Mouse (Mus musculus) heart, embryonic 10.5 days (tissue): ENCODE data around the gene Fbxo39. TPM values are rescaled to one million over a fixed set of nuclear protein-coding genes. Genes with fewer than 3 reads are reported as not detected.
"Not testable (repeated sequence)": the region's sequence is repeated elsewhere in the genome, so short reads cannot be mapped to it uniquely, and the experiment has no call there.

ENCODE experiments used
- DNase-seq: peaks from one replicate; pipeline ENCODE4 v3.0.0-alpha.2; 2017; ENCODE audit warnings: low spot score
- H3K27ac ChIP-seq: fragments of 300-500 bp; sonication (generic); 2 replicates; pipeline ENCODE4 v1.5.1; 2016; ENCODE audit warnings: mild to moderate bottlenecking
- H3K27me3 ChIP-seq: fragments of 300-500 bp; sonication (generic); 2 replicates; pipeline ENCODE4 v1.6.1; 2016; ENCODE audit warnings: mild to moderate bottlenecking; ENCODE audit not compliant: poor library complexity, insufficient read depth, severe bottlenecking
- H3K36me3 ChIP-seq: fragments of 300-500 bp; sonication (generic); 2 replicates; pipeline ENCODE4 v1.6.1; 2016; ENCODE audit warnings: mild to moderate bottlenecking, moderate library complexity
- H3K4me1 ChIP-seq: fragments of 300-500 bp; sonication (generic); 2 replicates; pipeline ENCODE4 v1.6.1; 2016; ENCODE audit warnings: mild to moderate bottlenecking
- H3K4me3 ChIP-seq: fragments of 300-500 bp; sonication (generic); 2 replicates; pipeline ENCODE4 v1.5.1; 2016; ENCODE audit warnings: mild to moderate bottlenecking, moderate library complexity
- H3K9me3 ChIP-seq: fragments of 300-500 bp; sonication (generic); 2 replicates; pipeline ENCODE4 v1.6.1; 2016; ENCODE audit warnings: mild to moderate bottlenecking, moderate library complexity
- WGBS: fragments of 180-500 bp; shearing (Covaris S2); methylation state at CpG from one replicate; pipeline ENCODE4 v1.1.7; 2016; 5-methylcytosine and 5-hydroxymethylcytosine counted together
- polyA plus RNA-seq: library from polyadenylated mRNA; unstranded; fragments of >200 nt; fragmentation: Nextera tagmentation; extraction: Ambion mirVana; gene quantifications from 2 replicates; pipeline ENCODE4 v1.2.1, GENCODE M21; 2016

Gene Fbxo39
- polyA plus RNA-seq, 1 experiment from 2014 or later, result not detected

DNA sequence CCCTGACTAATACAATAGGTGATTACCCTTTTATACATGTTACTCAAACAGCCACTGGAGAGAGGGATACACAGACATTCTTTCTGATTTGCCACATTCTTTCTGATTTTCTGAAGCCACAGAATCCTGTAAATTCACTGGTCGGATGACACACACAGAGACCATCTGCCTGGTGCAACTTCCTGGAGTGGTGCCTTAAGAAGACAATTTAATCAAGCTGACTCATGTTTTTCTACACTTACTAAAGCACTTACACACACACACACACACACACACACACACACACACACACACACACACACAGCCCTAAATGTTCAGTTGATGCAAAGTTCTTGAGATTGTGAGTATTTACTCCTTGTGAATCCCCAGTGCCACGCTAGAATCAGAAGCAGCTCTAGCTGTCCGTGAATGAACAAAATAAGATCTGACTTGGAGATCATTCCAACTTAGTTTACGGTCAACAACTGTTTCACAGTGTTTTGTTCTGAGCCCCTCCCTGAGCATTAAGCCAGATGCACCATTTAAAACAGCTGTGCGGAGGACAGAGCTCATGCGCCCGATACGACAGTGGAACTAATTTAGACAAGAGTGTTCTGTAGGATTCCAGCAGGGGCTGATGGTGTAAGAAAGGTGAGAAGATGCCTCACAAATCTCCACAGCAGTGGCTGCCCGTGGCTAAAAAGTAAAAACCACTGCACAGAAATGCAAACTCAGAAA lies 18.9 kb downstream of the Fbxo39 start:
- no peaks in the 10 kb centered on the region for H3K9me3 ChIP-seq
- H3K27ac ChIP-seq, result no peak overlapping the region
- DNase-seq, result no peak
- no peak overlapping the region for H3K4me3 ChIP-seq
- no peaks in the 10 kb centered on the region for H3K4me1 ChIP-seq
- 87% methylated on average over 9 of the region's 9 CpGs for WGBS
- no peaks in the 10 kb centered on the region for H3K36me3 ChIP-seq
- H3K27me3 ChIP-seq, result no peaks in the 10 kb centered on the region; the same call in 1 of the 2 replicates

- DNase-seq, result no peak
- Histone ChIP-seq H3K4me3 (no peak overlapping the region), H3K4me1 (no peaks in the 10 kb centered on the region), H3K27me3 (no peaks in the 10 kb centered on the region; the same call in 1 of the 2 replicates), H3K9me3 (no peaks in the 10 kb centered on the region), H3K27ac (no peak overlapping the region), H3K36me3 (no peaks in the 10 kb centered on the region)
- 75% methylated on average over 4 of the region's 4 CpGs for WGBS
These were observed 20.4 kb downstream of the Fbxo39 start for GRCm38 (mm10) chr11:72334653-72335052.

DNA sequence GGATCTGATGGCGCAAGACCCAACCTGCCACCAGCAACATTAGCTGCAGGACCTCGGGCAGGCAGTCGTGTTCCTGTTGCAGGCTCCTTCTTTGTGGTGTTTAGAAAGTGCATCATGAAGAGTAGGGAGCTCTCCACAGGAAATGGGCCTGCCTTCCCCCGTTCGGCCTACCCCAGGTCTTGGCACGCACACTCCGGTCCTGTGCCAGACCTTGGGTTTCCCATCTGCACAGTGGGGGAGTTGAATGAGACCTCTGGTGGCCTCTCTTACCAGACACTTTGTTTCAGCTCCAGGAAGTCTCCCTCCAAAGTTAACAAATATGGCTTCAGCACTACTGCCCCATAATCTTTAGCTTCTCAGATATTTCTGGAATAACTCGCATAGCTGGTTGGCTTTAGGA lies 22.5 kb downstream of the Fbxo39 start:
- 76% methylated on average over 8 of the region's 8 CpGs for WGBS
- no peak for DNase-seq
- Histone ChIP-seq H3K36me3 (no peaks in the 10 kb centered on the region), H3K27me3 (no peaks in the 10 kb centered on the region; the same call in 1 of the 2 replicates), H3K9me3 (no peaks in the 10 kb centered on the region), H3K27ac (no peak overlapping the region), H3K4me3 (no peak overlapping the region), H3K4me1 (no peaks in the 10 kb centered on the region)

DNA sequence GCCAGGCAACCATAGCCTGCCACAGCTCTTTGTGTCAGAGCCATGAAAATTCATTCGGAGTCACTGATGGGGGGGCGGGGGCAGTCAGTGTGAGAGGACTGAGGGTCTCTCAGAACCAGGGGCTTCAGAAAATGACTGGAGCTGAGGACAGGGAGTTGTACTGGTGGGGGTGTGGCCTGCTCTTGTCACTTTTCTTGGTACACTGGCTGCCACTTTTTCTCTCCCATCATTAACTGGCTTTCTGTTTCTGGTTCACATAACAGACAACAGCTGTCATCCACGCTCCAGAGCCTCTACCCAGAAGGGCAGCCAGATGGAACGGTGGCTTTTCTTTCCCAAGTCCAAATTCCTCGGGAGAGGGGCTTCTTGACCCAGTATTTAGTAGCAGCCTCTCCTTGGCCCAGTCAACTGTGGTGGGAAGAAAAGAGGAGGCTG lies 24.2 kb downstream of the Fbxo39 start:
- Histone ChIP-seq H3K4me3 (no peak overlapping the region), H3K9me3 (no peaks in the 10 kb centered on the region), H3K36me3 (no peaks in the 10 kb centered on the region), H3K4me1 (peaks cover 4% of the 10 kb centered on the region; the same call in 1 of the 2 replicates), H3K27ac (no peak overlapping the region), H3K27me3 (no peaks in the 10 kb centered on the region; the same call in 1 of the 2 replicates)
- DNase-seq, result no peak
- WGBS, result 57% methylated on average over 5 of the region's 5 CpGs

GRCm38 (mm10) chr11:72339716-72340115 lies 25.5 kb downstream of the Fbxo39 start:
- WGBS, result 80% methylated on average over 4 of the region's 4 CpGs
- no peaks in the 10 kb centered on the region for H3K9me3 ChIP-seq
- DNase-seq, result no peak
- no peak overlapping the region for H3K27ac ChIP-seq
- H3K27me3 ChIP-seq, result no peaks in the 10 kb centered on the region
- peaks cover 4% of the 10 kb centered on the region; the same call in 1 of the 2 replicates for H3K4me1 ChIP-seq
- no peak overlapping the region for H3K4me3 ChIP-seq
- H3K36me3 ChIP-seq, result no peaks in the 10 kb centered on the region

GRCm38 (mm10) chr11:72342549-72343237 lies 28.4 kb downstream of the Fbxo39 start:
- 12% methylated on average over 7 of the region's 7 CpGs for WGBS
- no peaks in the 10 kb centered on the region for H3K36me3 ChIP-seq
- no peaks in the 10 kb centered on the region for H3K27me3 ChIP-seq
- H3K4me3 ChIP-seq, result no peak overlapping the region
- no peaks in the 10 kb centered on the region for H3K9me3 ChIP-seq
- peak; percentile 83 for DNase-seq
- peaks cover 4% of the 10 kb centered on the region; the same call in 1 of the 2 replicates for H3K4me1 ChIP-seq
- H3K27ac ChIP-seq, result no peak overlapping the region

- not testable (repeated sequence) for H3K4me3 ChIP-seq, H3K36me3 ChIP-seq, DNase-seq, H3K4me1 ChIP-seq, H3K9me3 ChIP-seq, H3K27ac ChIP-seq, H3K27me3 ChIP-seq
- 86% methylated on average over 5 of the region's 5 CpGs for WGBS
These were observed 29.0 kb downstream of the Fbxo39 start for GRCm38 (mm10) chr11:72343238-72343625.

- Histone ChIP-seq H3K9me3 (no peaks in the 10 kb centered on the region), H3K4me1 (peaks cover 4% of the 10 kb centered on the region; the same call in 1 of the 2 replicates), H3K36me3 (no peaks in the 10 kb centered on the region), H3K27ac (no peak overlapping the region), H3K4me3 (no peak overlapping the region), H3K27me3 (no peaks in the 10 kb centered on the region)
- DNase-seq, result no peak
- 21% methylated on average over 8 of the region's 8 CpGs for WGBS
These were observed 29.7 kb downstream of the Fbxo39 start for GRCm38 (mm10) chr11:72343904-72344303.

- H3K9me3 ChIP-seq, result no peaks in the 10 kb centered on the region
- DNase-seq, result no peak
- H3K36me3 ChIP-seq, result no peaks in the 10 kb centered on the region
- no peaks in the 10 kb centered on the region for H3K27me3 ChIP-seq
- no peak overlapping the region for H3K4me3 ChIP-seq
- 84% methylated on average over 11 of the region's 11 CpGs for WGBS
- peaks cover 4% of the 10 kb centered on the region; the same call in 1 of the 2 replicates for H3K4me1 ChIP-seq
- no peak overlapping the region for H3K27ac ChIP-seq
These were observed 30.2 kb downstream of the Fbxo39 start for GRCm38 (mm10) chr11:72344486-72344885.

- no peak for DNase-seq
- 48% methylated on average over 10 of the region's 10 CpGs for WGBS
- no peaks in the 10 kb centered on the region for H3K36me3 ChIP-seq
These were observed 34.3 kb downstream of the Fbxo39 start for GRCm38 (mm10) chr11:72348563-72348962.

GRCm38 (mm10) chr11:72349016-72349415 lies 34.8 kb downstream of the Fbxo39 start:
- no peaks in the 10 kb centered on the region for H3K9me3 ChIP-seq
- no peak for DNase-seq
- H3K36me3 ChIP-seq, result no peaks in the 10 kb centered on the region
- WGBS, result 63% methylated on average over 8 of the region's 8 CpGs
- no peaks in the 10 kb centered on the region for H3K4me1 ChIP-seq
- H3K27me3 ChIP-seq, result no peaks in the 10 kb centered on the region
- H3K4me3 ChIP-seq, result no peak overlapping the region
- H3K27ac ChIP-seq, result no peak overlapping the region

More at GRCm38 (mm10) chr11:72348563-72348962, 34.3 kb downstream of the Fbxo39 start:
- no peak overlapping the region for H3K4me3 ChIP-seq
- no peaks in the 10 kb centered on the region for H3K9me3 ChIP-seq
- no peak overlapping the region for H3K27ac ChIP-seq
- H3K27me3 ChIP-seq, result no peaks in the 10 kb centered on the region
- H3K4me1 ChIP-seq, result no peaks in the 10 kb centered on the region

DNA sequence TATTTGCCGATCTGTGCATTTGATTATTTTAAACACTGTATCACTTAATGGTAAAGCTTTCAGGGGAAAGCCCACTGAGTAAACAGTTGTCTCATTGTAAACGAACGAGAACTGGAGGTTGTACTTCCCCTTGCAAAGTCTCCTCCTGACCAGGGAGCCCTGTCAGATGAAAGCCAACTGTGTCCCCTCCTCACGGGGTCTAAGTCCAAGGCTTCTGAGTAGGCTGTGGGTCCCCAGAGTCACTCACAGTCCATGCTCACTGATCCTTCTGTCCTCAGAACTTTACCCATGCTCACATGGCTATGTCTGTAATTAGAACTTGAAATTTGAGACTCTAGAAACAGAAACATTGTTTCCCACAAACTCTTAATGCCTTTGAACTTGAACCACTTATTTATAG lies 35.4 kb downstream of the Fbxo39 start:
- Histone ChIP-seq H3K27ac (no peak overlapping the region), H3K4me3 (no peak overlapping the region), H3K27me3 (no peaks in the 10 kb centered on the region), H3K9me3 (no peaks in the 10 kb centered on the region), H3K36me3 (no peaks in the 10 kb centered on the region), H3K4me1 (no peaks in the 10 kb centered on the region)
- no peak for DNase-seq
- WGBS, result 76% methylated on average over 4 of the region's 4 CpGs

DNA sequence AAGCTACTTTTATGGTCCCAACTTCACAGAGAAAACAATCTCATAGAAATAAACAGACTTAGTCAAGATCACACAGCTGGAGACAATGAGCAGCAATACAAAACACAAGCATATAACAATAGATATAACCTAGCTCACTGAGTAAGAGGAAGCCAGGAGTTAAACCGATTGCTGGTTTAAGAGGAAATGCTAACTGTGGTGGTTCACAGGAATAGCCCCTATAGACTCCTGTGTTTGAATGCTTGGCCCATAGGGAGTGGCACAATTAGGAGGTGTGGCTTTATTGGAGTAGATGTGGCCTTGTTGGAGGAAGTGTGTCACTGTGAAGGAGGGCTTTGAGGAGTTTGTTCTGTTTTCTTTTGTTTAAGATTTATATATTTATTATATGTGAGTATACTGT lies 38.0 kb downstream of the Fbxo39 start:
- no peak for DNase-seq
- no peaks in the 10 kb centered on the region for H3K36me3 ChIP-seq
- WGBS, result 80% methylated on average over 1 of the region's 1 CpGs
- H3K4me3 ChIP-seq, result no peak overlapping the region
- H3K4me1 ChIP-seq, result peaks cover 6% of the 10 kb centered on the region
- H3K27ac ChIP-seq, result no peak overlapping the region
- H3K27me3 ChIP-seq, result no peaks in the 10 kb centered on the region
- H3K9me3 ChIP-seq, result no peaks in the 10 kb centered on the region
